Mouse (Mus musculus) forebrain, embryonic 14.5 days (tissue): ENCODE measurements at regions not wholly inside any gene's neighbourhood (a gene's known extent, or its start where the extent isn't known, plus 50 kb on each side); places are given as distances from the start of the nearest gene placed in this dataset.

Source experiments
- ATAC-seq: fragments of 200-750 bp; cut with Nextera tagmentation; 2 replicates; pipeline ENCODE4 v1.8.0; 2017; ENCODE audit warnings: mild to moderate bottlenecking, moderate library complexity
- DNase-seq: peaks from one replicate; pipeline ENCODE4 v3.0.0-alpha.2; 2015; ENCODE audit warnings: low spot score
- H3K27ac ChIP-seq: fragments of 300-500 bp; sonication (generic); 2 replicates; pipeline ENCODE4 v1.5.1; 2014; ENCODE audit warnings: low read depth, mild to moderate bottlenecking, control low read depth, low read length, moderate library complexity
- H3K27me3 ChIP-seq: fragments of 300-500 bp; sonication (generic); replicated peaks from 2 replicates; pipeline ENCODE4 v1.6.1; 2014; ENCODE audit warnings: low read length, control low read depth, mixed read lengths; ENCODE audit not compliant: control insufficient read depth, insufficient read depth
- H3K36me3 ChIP-seq: fragments of 300-500 bp; sonication (generic); 2 replicates; pipeline ENCODE4 v1.6.1; 2014; ENCODE audit warnings: low read length, control low read depth; ENCODE audit not compliant: control insufficient read depth, insufficient read depth
- H3K4me1 ChIP-seq: fragments of 300-500 bp; sonication (generic); 2 replicates; pipeline ENCODE4 v1.6.1; 2014; ENCODE audit warnings: antibody characterized with exemption, low read length, control low read depth; ENCODE audit not compliant: control insufficient read depth, insufficient read depth
- H3K4me2 ChIP-seq: fragments of 300-500 bp; sonication (generic); 2 replicates; pipeline ENCODE4 v1.6.1; 2014; ENCODE audit warnings: mild to moderate bottlenecking, control low read depth, low read length
- H3K4me3 ChIP-seq: fragments of 300-500 bp; sonication (generic); 2 replicates; pipeline ENCODE4 v1.5.1; 2014; ENCODE audit warnings: low read depth, low read length, control low read depth
- H3K9ac ChIP-seq: fragments of 300-500 bp; sonication (generic); 2 replicates; pipeline ENCODE4 v1.6.1; 2014; ENCODE audit warnings: mild to moderate bottlenecking, low read length, control low read depth, moderate library complexity
- H3K9me3 ChIP-seq: fragments of 300-500 bp; sonication (generic); replicated peaks from 2 replicates; pipeline ENCODE4 v1.6.1; 2016; ENCODE audit warnings: low read length, control low read depth, mixed read lengths; ENCODE audit not compliant: control insufficient read depth
- WGBS: fragments of 180-500 bp; shearing (Covaris S2); extraction: QIAGEN DNeasy Blood & Tissue Kit; methylation state at CpG from one replicate; pipeline ENCODE4 v1.1.7; 2014; 5-methylcytosine and 5-hydroxymethylcytosine counted together

- no peak for ATAC-seq
- H3K27ac ChIP-seq: no peak overlapping the region
- 90% methylated on average over 3 of the region's 3 CpGs for WGBS
Observed at GRCm38 (mm10) chr7:129689464-129689863, 97.8 kb downstream of the Wdr11 start.

GRCm38 (mm10) chr7:129690868-129691267 is 99.2 kb downstream of the Wdr11 start:
- Histone ChIP-seq H3K4me1 (no peaks in the 10 kb centered on the region), H3K27ac (no peak overlapping the region), H3K9ac (no peak overlapping the region), H3K4me2 (no peak overlapping the region), H3K36me3 (no peaks in the 10 kb centered on the region), H3K4me3 (no peak overlapping the region), H3K27me3 (no peaks in the 10 kb centered on the region), H3K9me3 (no peaks in the 10 kb centered on the region)
- DNase-seq (no peak), ATAC-seq (no peak)
- WGBS: 86% methylated on average over 6 of the region's 6 CpGs

More at GRCm38 (mm10) chr7:129689464-129689863, 97.8 kb downstream of the Wdr11 start:
- Histone ChIP-seq H3K4me3 (no peak overlapping the region), H3K9me3 (no peaks in the 10 kb centered on the region), H3K4me1 (no peaks in the 10 kb centered on the region), H3K27me3 (no peaks in the 10 kb centered on the region), H3K9ac (no peak overlapping the region), H3K4me2 (no peak overlapping the region), H3K36me3 (no peaks in the 10 kb centered on the region)
- no peak for DNase-seq

GRCm38 (mm10) chr7:129691619-129692071 is 100.0 kb downstream of the Wdr11 start:
- no peak for ATAC-seq
- H3K9ac ChIP-seq: no peak overlapping the region
- H3K27me3 ChIP-seq: no peaks in the 10 kb centered on the region
- H3K4me1 ChIP-seq: no peaks in the 10 kb centered on the region
- WGBS: 52% methylated on average over 3 of the region's 3 CpGs
- no peak overlapping the region for H3K27ac ChIP-seq
- DNase-seq: no peak
- H3K36me3 ChIP-seq: no peaks in the 10 kb centered on the region
- no peak overlapping the region for H3K4me3 ChIP-seq
- no peaks in the 10 kb centered on the region for H3K9me3 ChIP-seq
- H3K4me2 ChIP-seq: no peak overlapping the region

DNA sequence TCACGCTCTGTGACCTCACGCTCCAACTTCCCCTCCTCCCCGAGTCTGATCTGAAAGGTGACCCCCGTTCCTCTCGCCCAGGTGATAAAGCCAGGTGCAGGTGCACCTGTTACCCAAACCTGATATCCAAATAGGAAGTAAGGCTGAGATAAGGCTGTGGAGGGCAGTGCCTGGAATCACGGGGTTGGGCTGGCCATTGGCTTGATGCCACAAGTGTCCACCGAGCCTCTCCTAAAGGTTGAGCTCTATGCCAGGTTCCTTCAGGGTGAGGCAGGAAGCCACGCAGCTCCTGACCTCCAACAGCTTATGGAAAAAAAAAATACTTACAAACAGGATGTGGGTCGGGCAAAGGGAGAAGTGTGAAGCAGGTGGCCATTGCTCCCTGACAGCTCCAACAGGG is 102.0 kb downstream of the Wdr11 start:
- H3K9me3 ChIP-seq: no peaks in the 10 kb centered on the region
- DNase-seq (no peak), ATAC-seq (no peak)
- H3K4me3 ChIP-seq: no peak overlapping the region
- no peaks in the 10 kb centered on the region for H3K4me1 ChIP-seq
- H3K4me2 ChIP-seq: no peak overlapping the region
- no peaks in the 10 kb centered on the region for H3K27me3 ChIP-seq
- no peak overlapping the region for H3K27ac ChIP-seq
- 92% methylated on average over 9 of the region's 9 CpGs for WGBS
- no peaks in the 10 kb centered on the region for H3K36me3 ChIP-seq
- H3K9ac ChIP-seq: no peak overlapping the region

DNA sequence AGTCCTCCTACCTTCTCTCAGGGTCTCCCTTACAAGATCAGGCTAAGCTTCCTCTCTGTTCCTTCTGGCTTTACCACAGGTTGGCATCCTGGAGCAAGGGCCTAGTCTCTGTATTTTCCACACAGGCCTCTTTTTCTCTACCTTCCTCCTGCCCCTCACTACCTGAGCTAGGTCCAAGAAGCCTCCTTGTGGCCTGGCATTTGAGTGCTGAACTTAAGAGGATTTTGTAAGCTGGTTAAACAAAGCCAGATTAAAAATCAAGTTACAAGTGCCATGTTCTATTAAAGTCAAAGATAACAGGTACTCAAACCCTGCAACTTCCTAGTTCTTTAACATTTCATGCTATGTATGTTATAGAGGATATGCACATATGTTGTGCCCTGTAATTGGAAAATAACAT is 102.5 kb downstream of the Wdr11 start:
- H3K36me3 ChIP-seq: no peaks in the 10 kb centered on the region
- no peak overlapping the region for H3K4me2 ChIP-seq
- H3K4me3 ChIP-seq: no peak overlapping the region
- H3K9ac ChIP-seq: no peak overlapping the region
- no peak overlapping the region for H3K27ac ChIP-seq
- no peaks in the 10 kb centered on the region for H3K27me3 ChIP-seq
- DNase-seq (no peak), ATAC-seq (no peak)
- no peaks in the 10 kb centered on the region for H3K4me1 ChIP-seq
- H3K9me3 ChIP-seq: no peaks in the 10 kb centered on the region

GRCm38 (mm10) chr7:129699931-129700570 is 108.4 kb downstream of the Wdr11 start:
- H3K9me3 ChIP-seq: no peaks in the 10 kb centered on the region
- H3K36me3 ChIP-seq: no peaks in the 10 kb centered on the region
- no peak overlapping the region for H3K9ac ChIP-seq
- ATAC-seq (no peak), DNase-seq (no peak)
- no peaks in the 10 kb centered on the region for H3K4me1 ChIP-seq
- no peak overlapping the region for H3K27ac ChIP-seq
- 76% methylated on average over 5 of the region's 5 CpGs for WGBS
- no peak overlapping the region for H3K4me3 ChIP-seq
- H3K27me3 ChIP-seq: no peaks in the 10 kb centered on the region
- no peak overlapping the region for H3K4me2 ChIP-seq

- H3K4me1 ChIP-seq: no peaks in the 10 kb centered on the region
- no peaks in the 10 kb centered on the region for H3K27me3 ChIP-seq
- H3K9ac ChIP-seq: no peak overlapping the region
- H3K27ac ChIP-seq: no peak overlapping the region
- no peak overlapping the region for H3K4me3 ChIP-seq
- H3K4me2 ChIP-seq: no peak overlapping the region
- ATAC-seq: no peak
- WGBS: 92% methylated on average over 6 of the region's 6 CpGs
- no peak for DNase-seq
- no peaks in the 10 kb centered on the region for H3K9me3 ChIP-seq
- H3K36me3 ChIP-seq: no peaks in the 10 kb centered on the region
Observed at GRCm38 (mm10) chr7:129727559-129727958, 135.9 kb downstream of the Wdr11 start.

DNA sequence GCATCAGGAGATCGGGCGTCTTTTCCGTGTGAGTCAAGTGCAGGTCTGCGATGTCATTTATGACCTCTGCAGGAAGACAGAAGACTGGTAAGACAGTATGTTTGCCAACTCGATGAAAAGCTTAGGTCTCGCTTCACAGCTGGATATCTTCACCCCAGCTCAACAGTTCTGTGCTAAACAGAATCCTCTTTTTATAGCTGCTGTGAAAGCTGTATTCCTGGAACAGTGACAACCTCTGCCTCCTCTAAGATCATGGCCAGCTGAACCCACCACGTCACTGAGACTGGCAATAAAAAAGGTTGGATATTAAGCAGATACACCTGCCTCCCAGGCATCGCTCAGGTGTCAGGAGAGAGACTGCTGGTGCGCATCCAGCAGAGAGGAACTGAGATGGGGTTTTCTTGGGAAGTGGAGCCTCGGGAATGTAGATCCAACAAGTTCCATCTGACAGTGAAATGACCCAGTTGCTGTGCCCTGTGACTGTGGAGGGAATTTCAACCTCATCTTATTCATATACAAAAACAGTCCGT is 138.1 kb downstream of the Wdr11 start:
- ATAC-seq (no peak), DNase-seq (no peak)
- H3K36me3 ChIP-seq: no peaks in the 10 kb centered on the region
- H3K4me1 ChIP-seq: no peaks in the 10 kb centered on the region
- H3K9ac ChIP-seq: no peak overlapping the region
- no peak overlapping the region for H3K27ac ChIP-seq
- H3K27me3 ChIP-seq: no peaks in the 10 kb centered on the region
- no peak overlapping the region for H3K4me2 ChIP-seq
- 85% methylated on average over 11 of the region's 11 CpGs for WGBS
- H3K9me3 ChIP-seq: no peaks in the 10 kb centered on the region
- H3K4me3 ChIP-seq: no peak overlapping the region

DNA sequence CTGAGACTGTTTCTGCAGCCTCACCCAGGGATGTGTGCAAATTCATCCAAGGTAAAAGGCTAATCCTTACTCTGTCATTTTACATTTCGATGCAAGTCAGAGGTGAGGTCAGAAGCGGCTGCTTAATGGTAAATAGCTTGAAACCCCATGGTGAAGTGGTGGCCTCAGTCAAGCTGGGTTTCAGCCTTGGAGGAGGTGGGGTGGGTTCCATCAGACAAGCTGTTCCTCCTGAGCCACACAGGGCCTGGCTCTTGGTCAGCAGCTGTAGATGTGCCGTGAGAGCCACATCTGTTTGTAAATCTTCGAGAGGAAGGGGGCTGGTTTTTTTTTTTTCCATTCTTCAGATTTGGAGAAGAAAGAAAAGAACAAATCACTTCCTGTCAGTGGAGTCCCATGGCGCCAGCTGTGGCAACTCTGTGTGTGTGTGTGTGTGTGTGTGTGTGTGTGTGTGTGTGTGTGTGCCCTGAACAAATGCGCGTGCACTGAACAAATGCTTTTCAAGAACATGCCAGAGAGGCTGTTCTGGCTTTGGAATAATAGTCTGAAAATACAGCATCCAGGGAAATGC is 139.2 kb downstream of the Wdr11 start:
- H3K4me1 ChIP-seq: no peaks in the 10 kb centered on the region
- DNase-seq: peak; percentile 13

More for the DNA sequence above, 139.2 kb downstream of the Wdr11 start:
- no peak overlapping the region for H3K4me3 ChIP-seq
- no peak overlapping the region for H3K27ac ChIP-seq
- no peak for ATAC-seq
- no peaks in the 10 kb centered on the region for H3K27me3 ChIP-seq
- WGBS: 66% methylated on average over 7 of the region's 7 CpGs
- H3K9me3 ChIP-seq: no peaks in the 10 kb centered on the region
- no peak overlapping the region for H3K4me2 ChIP-seq
- H3K9ac ChIP-seq: no peak overlapping the region
- H3K36me3 ChIP-seq: no peaks in the 10 kb centered on the region
